Mouse (Mus musculus): ENCODE results near the gene Olfr461. TPM values are rescaled to one million over a fixed set of nuclear protein-coding genes. Genes with fewer than 3 reads are reported as not detected.

Olfr461 gene
- polyA plus RNA-seq, 1 experiment = not detected

DNA sequence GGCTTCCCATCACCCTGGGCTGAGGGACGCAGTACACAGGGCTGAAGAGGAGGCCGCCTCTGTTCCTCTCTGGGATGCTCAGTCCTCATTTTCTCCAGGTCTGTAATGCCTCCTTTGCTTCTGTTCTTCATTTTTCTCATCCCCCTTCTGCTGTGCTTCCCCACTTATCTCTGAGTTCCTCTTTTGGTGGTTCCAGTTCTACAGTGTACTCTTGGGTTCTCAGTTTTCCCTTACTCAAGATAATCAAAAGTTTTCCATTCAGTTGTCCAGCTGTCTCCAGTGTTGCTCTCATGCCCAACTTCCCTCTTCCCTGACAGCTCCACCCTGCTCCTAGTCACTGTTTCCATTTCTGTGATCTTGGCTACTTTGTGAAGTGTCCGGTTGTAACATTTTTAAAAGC lies 18.8 kb upstream of the Olfr461 start:
- no peak for DNase-seq
- 56% methylated on average over 3 of the region's 3 CpGs for WGBS
- no peaks in the 10 kb centered on the region for H3K27me3 ChIP-seq (ENCODE audit: control insufficient read depth, insufficient read depth, low read length)
- no peak overlapping the region for H3K4me3 ChIP-seq (ENCODE audit: control insufficient read depth, insufficient read depth, low read length)
- no peak for TF ChIP-seq POLR2A (IDR thresholded peaks at IDR 0.05; ENCODE audit: control insufficient read depth, extremely low read depth, insufficient read depth, low read length, poor library complexity)
- no peak for TF ChIP-seq CTCF (IDR thresholded peaks at IDR 0.05; ENCODE audit: borderline replicate concordance, control insufficient read depth, extremely low read depth, insufficient read depth, low read length, poor library complexity)
- H3K4me1 ChIP-seq (replicated peaks; ENCODE audit: control insufficient read depth, insufficient read depth, low read length) = no peaks in the 10 kb centered on the region
- H3K36me3 ChIP-seq (ENCODE audit: control insufficient read depth, insufficient read depth, low read length) = no peaks in the 10 kb centered on the region
- H3K27ac ChIP-seq (ENCODE audit: control insufficient read depth, insufficient read depth, low read length) = no peak overlapping the region

DNA sequence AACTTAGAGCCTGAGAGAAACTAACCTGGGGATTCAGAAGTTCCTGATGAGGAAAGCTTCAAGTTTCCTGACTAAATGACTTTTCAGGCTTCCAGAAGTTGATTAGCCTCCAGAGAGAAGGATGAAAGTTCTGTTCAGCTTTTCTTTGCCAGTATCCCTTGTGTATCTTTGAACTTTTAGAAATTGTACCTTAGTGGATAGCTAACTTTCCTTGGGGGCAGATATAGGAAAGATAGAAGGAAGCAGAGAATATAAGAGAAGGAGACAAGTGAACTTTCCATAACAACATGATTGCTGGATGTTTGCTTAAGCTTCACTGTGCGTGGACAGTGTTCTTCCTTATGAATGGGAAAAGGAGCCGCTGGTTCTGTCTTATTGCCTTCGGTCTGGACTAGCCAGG lies 14.3 kb upstream of the Olfr461 start, which contains the start of gene Olfr460:
TSS of gene Olfr460 (plus strand) at position 301 of the 400 bp plus-strand sequence.
- H3K36me3 ChIP-seq (ENCODE audit: control insufficient read depth, insufficient read depth, low read length) = no peaks in the 10 kb centered on the region
- WGBS = 95% methylated on average over 3 of the region's 3 CpGs
- no peaks in the 10 kb centered on the region for H3K27me3 ChIP-seq (ENCODE audit: control insufficient read depth, insufficient read depth, low read length)
- H3K4me1 ChIP-seq (replicated peaks; ENCODE audit: control insufficient read depth, insufficient read depth, low read length) = no peaks in the 10 kb centered on the region
- no peak for DNase-seq
- no peak within 1 kb of the TSS for H3K27ac ChIP-seq (ENCODE audit: control insufficient read depth, insufficient read depth, low read length)
- H3K4me3 ChIP-seq (ENCODE audit: control insufficient read depth, insufficient read depth, low read length) = no peak within 1 kb of the TSS
- no peak for TF ChIP-seq CTCF (IDR thresholded peaks at IDR 0.05; ENCODE audit: borderline replicate concordance, control insufficient read depth, extremely low read depth, insufficient read depth, low read length, poor library complexity)
- TF ChIP-seq POLR2A (IDR thresholded peaks at IDR 0.05; ENCODE audit: control insufficient read depth, extremely low read depth, insufficient read depth, low read length, poor library complexity) = no peak

DNA sequence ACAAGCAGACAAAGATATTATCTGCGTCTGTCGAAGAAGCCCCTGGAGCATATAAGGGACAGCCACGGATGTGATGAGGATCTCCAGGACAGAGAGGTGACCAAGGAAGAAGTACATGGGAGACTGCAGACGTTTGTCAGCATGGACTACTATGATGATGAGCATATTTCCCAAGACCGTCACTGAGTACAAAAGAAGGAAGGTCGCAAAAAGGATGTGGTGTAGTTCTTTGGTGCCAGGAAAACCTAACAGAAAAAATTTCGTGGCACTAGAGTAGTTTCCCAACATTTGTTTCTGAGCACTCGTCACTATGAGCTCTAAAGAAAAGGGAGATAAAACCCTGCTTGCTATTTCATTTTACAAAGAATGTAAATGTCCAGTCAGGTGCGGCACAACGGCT lies 10.2 kb downstream of the Olfr461 start:
- WGBS = 75% methylated on average over 10 of the region's 10 CpGs
- Histone ChIP-seq H3K27ac (ENCODE audit: control insufficient read depth, insufficient read depth, low read length) (no peak overlapping the region), H3K4me1 (replicated peaks; ENCODE audit: control insufficient read depth, insufficient read depth, low read length) (no peaks in the 10 kb centered on the region), H3K4me3 (ENCODE audit: control insufficient read depth, insufficient read depth, low read length) (no peak overlapping the region), H3K36me3 (ENCODE audit: control insufficient read depth, insufficient read depth, low read length) (no peaks in the 10 kb centered on the region), H3K27me3 (ENCODE audit: control insufficient read depth, insufficient read depth, low read length) (no peaks in the 10 kb centered on the region)
- no peak for DNase-seq
- TF ChIP-seq POLR2A (IDR thresholded peaks at IDR 0.05; ENCODE audit: control insufficient read depth, extremely low read depth, insufficient read depth, low read length, poor library complexity) = no peak
- no peak for TF ChIP-seq CTCF (IDR thresholded peaks at IDR 0.05; ENCODE audit: borderline replicate concordance, control insufficient read depth, extremely low read depth, insufficient read depth, low read length, poor library complexity)

GRCm38 (mm10) chr6:40519408-40519807 lies 35.4 kb downstream of the Olfr461 start, which contains the start of gene Prss37:
TSS of gene Prss37 (minus strand) at chr6:40519508.
- no peak within 1 kb of the TSS for H3K27ac ChIP-seq (ENCODE audit: control insufficient read depth, insufficient read depth, low read length)
- DNase-seq = no peak
- no peaks in the 10 kb centered on the region for H3K4me1 ChIP-seq (replicated peaks; ENCODE audit: control insufficient read depth, insufficient read depth, low read length)
- TF ChIP-seq POLR2A (IDR thresholded peaks at IDR 0.05; ENCODE audit: control insufficient read depth, extremely low read depth, insufficient read depth, low read length, poor library complexity) (no peak), CTCF (IDR thresholded peaks at IDR 0.05; ENCODE audit: borderline replicate concordance, control insufficient read depth, extremely low read depth, insufficient read depth, low read length, poor library complexity) (no peak)
- no peaks in the 10 kb centered on the region for H3K27me3 ChIP-seq (ENCODE audit: control insufficient read depth, insufficient read depth, low read length)
- H3K4me3 ChIP-seq (ENCODE audit: control insufficient read depth, insufficient read depth, low read length) = no peak within 1 kb of the TSS
- WGBS = 95% methylated on average over 1 of the region's 1 CpGs
- H3K36me3 ChIP-seq (ENCODE audit: control insufficient read depth, insufficient read depth, low read length) = no peaks in the 10 kb centered on the region

DNA sequence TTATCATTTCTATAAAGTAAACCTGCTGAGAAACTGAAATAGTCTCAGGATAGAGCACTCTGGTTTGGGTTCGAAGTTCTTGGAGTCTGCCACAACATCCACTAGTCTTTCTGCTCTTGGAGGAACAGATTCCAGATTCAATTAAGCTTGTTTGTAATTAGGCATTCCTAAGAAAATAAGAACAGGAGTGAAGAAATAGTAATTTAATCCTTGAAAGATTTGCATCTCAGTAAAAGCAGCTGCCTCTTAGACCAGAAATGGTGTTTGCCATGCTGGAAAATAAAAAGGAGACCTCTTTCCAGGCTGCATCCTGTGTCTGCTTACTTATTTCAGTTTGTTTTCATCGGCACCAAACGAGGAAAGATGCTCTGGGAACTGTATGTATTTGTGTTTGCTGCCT lies 61.6 kb downstream of the Olfr461 start, which contains the start of gene Tas2r108:
TSS of gene Tas2r108 (plus strand) at position 301 of the 400 bp plus-strand sequence.
- Histone ChIP-seq H3K36me3 (ENCODE audit: control insufficient read depth, insufficient read depth, low read length) (no peaks in the 10 kb centered on the region), H3K27ac (ENCODE audit: control insufficient read depth, insufficient read depth, low read length) (no peak within 1 kb of the TSS), H3K27me3 (ENCODE audit: control insufficient read depth, insufficient read depth, low read length) (no peaks in the 10 kb centered on the region), H3K4me1 (replicated peaks; ENCODE audit: control insufficient read depth, insufficient read depth, low read length) (no peaks in the 10 kb centered on the region), H3K4me3 (ENCODE audit: control insufficient read depth, insufficient read depth, low read length) (no peak within 1 kb of the TSS)
- WGBS = 92% methylated on average over 3 of the region's 3 CpGs
- DNase-seq = no peak
- TF ChIP-seq POLR2A (IDR thresholded peaks at IDR 0.05; ENCODE audit: control insufficient read depth, extremely low read depth, insufficient read depth, low read length, poor library complexity) = no peak
- no peak for TF ChIP-seq CTCF (IDR thresholded peaks at IDR 0.05; ENCODE audit: borderline replicate concordance, control insufficient read depth, extremely low read depth, insufficient read depth, low read length, poor library complexity)

Other genes starting within 250 kb of the Olfr461 start
- gene Agk, start 229.9 kb downstream of the Olfr461 start, polyA plus RNA-seq (2012; rRNA removed) = 18.9 and 19.4 TPM in 2 replicates
- 14.7 and 16.3 TPM in 2 replicates for gene E330009J07Rik, start 118.9 kb downstream of the Olfr461 start, polyA plus RNA-seq (2012; rRNA removed)
- gene Wee2, start 116.0 kb downstream of the Olfr461 start, polyA plus RNA-seq (2012; rRNA removed) = 0.04 and 0.28 TPM in 2 replicates
- gene Ssbp1, start 83.7 kb downstream of the Olfr461 start, polyA plus RNA-seq (2012; rRNA removed) = 15.9 and 19.4 TPM in 2 replicates
- gene Tas2r137, start 63.8 kb downstream of the Olfr461 start, polyA plus RNA-seq (2012; rRNA removed) = not detected in 2 replicates
- gene Tas2r108, start 61.5 kb downstream of the Olfr461 start, polyA plus RNA-seq (2012; rRNA removed) = 0.26 and 0.36 TPM in 2 replicates
- not detected in 2 replicates for gene Prss37, start 35.5 kb downstream of the Olfr461 start, polyA plus RNA-seq (2012; rRNA removed)
- gene Olfr460, start 14.4 kb upstream of the Olfr461 start, polyA plus RNA-seq (2012; rRNA removed) = not detected in 2 replicates
- 0.62 and 1.2 TPM in 2 replicates for gene Clec5a, start 30.8 kb upstream of the Olfr461 start, polyA plus RNA-seq (2012; rRNA removed)
- 0.13 TPM in 1 of 2 replicates, not detected in the other for gene Tas2r138, start 58.3 kb upstream of the Olfr461 start, polyA plus RNA-seq (2012; rRNA removed)
- gene Mgam, start 73.8 kb upstream of the Olfr461 start, polyA plus RNA-seq (2012; rRNA removed) = 1.6 and 1.8 TPM in 2 replicates

Measured in thymus, adult 2 months (tissue).